Comparison of ENCODE assay signal across 8 mouse cellular contexts in the genomic region with DNA sequence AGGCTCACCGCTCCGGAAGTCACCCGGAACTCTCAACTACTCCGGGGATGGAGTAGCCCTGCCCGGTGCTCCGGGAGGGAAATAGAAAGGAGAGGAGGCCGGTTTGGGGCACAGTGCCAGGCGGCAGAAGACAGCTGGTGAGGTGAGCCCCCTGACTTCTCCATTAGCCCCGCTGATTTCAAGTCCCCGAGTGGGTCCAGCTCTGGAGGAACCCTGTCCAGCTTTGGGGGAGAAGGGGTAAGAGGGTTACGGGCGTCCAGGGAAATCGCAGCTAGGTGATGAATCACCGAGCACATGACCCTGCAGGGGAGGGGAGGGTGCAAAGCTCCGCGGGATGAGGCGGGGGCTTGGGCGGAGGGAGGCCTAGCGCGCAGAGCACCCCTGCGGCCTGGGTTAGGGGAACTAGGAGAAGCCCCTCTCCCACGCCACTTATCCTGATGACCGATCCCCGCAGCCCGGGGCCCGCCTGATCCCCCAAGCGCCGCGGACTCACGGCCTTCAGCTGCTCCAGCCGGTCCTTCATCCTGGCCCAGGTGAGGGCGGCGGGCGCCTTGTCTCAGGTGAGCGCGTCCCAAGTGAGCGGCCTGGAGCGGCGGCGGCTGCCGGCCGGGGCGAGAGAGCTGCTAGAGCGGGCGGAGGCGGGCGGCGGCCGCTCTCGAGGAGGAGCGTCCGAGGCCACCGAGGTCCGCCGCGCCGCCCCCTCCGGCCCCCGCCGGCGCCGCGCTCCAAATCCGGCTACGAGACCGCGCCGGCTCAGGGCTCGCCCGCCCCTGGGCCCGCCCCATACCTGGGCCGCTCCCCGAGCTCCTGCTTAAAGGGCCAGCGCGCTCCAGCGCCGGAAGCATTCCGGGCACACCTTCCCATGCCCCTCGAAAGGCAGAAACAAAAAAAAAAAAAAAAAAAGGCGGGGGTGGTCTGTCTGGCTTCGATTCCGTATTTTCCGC. TPM values are rescaled to one million over a fixed set of nuclear protein-coding genes. Genes with fewer than 3 reads are reported as not detected.
DNase-seq lines count a peak whose midpoint lies in the region; ATAC-seq and TF ChIP-seq lines count a peak whose summit lies in the region.

No protein-coding gene starts in this region.

- peaks cover 21% of the 10 kb centered on the region for H3K27me3 ChIP-seq in E14TG2a.4 (ENCODE audit: insufficient read depth, low read length)
- H3K27me3 ChIP-seq in forebrain, embryonic 14.5 days (replicated peaks; ENCODE audit: control insufficient read depth, insufficient read depth, low read length) = peaks cover 26% of the 10 kb centered on the region
- H3K27me3 ChIP-seq in liver, embryonic 16.5 days (ENCODE audit: control insufficient read depth, insufficient read depth, low read depth, low read length) = peaks cover 36% of the 10 kb centered on the region
- peaks cover 43% of the 10 kb centered on the region for H3K27me3 ChIP-seq in neural tube, embryonic 12.5 days (replicated peaks)

- intact Hi-C loops in heart, postnatal 10 days (cut with DNase I) = loop anchor here (2.0 kb wide), 2 partner anchors 16 to 192 kb away; no protein-coding TSS in a partner anchor

- no peak for TF ChIP-seq CTCF in E14TG2a.4 (conservative IDR thresholded peaks at IDR 0.05; ENCODE audit: low read length)

- H3K36me3 ChIP-seq in E14TG2a.4 (ENCODE audit: insufficient read depth, low read length) = peaks cover 10% of the 10 kb centered on the region
- H3K36me3 ChIP-seq in forebrain, embryonic 14.5 days (ENCODE audit: control insufficient read depth, insufficient read depth, low read length) = no peaks in the 10 kb centered on the region
- no peaks in the 10 kb centered on the region for H3K36me3 ChIP-seq in liver, embryonic 16.5 days (ENCODE audit: control insufficient read depth, insufficient read depth)
- H3K36me3 ChIP-seq in neural tube, embryonic 12.5 days = no peaks in the 10 kb centered on the region

- WGBS in forebrain, embryonic 14.5 days = under 1% methylated on average over 67 of the region's 83 CpGs
- under 1% methylated on average over 77 of the region's 83 CpGs for WGBS in liver, embryonic 16.5 days (ENCODE audit: insufficient replicate concordance)
- under 1% methylated on average over 82 of the region's 83 CpGs for WGBS in neural tube, embryonic 12.5 days

- H3K9me3 ChIP-seq in E14TG2a.4 (ENCODE audit: low read length) = no peaks in the 10 kb centered on the region
- H3K9me3 ChIP-seq in forebrain, embryonic 14.5 days (replicated peaks; ENCODE audit: control insufficient read depth, low read length) = no peaks in the 10 kb centered on the region
- H3K9me3 ChIP-seq in liver, embryonic 16.5 days (replicated peaks; ENCODE audit: control insufficient read depth, low read length) = no peaks in the 10 kb centered on the region
- no peaks in the 10 kb centered on the region for H3K9me3 ChIP-seq in neural tube, embryonic 12.5 days

- peak; percentile 73 for ATAC-seq in forebrain, embryonic 14.5 days
- ATAC-seq in liver, embryonic 16.5 days (ENCODE audit: low read depth) = peak; percentile 78
- ATAC-seq in neural tube, embryonic 12.5 days (ENCODE audit: low FRiP score, low read depth) = peak; percentile 73

- peak; percentile 16 for DNase-seq in forebrain, embryonic 14.5 days (ENCODE audit: low spot score)
- peak; percentile 54 to 55 for DNase-seq in heart, postnatal 10 days
- peak; percentile 82 to 90 for DNase-seq in kidney, postnatal 36 days
- DNase-seq in thymus, postnatal 25 days = peak; percentile 25

- H3K4me1 ChIP-seq in E14TG2a.4 (replicated peaks; ENCODE audit: low read depth, low read length) = peaks cover 87% of the 10 kb centered on the region
- H3K4me1 ChIP-seq in brown adipose tissue, adult 24 weeks (ENCODE audit: control insufficient read depth, insufficient read depth, insufficient read length, low read length) = 0 out of 2 replicates have a peak, but pooled peaks cover 2% of the 10 kb centered on the region
- 0 out of 2 replicates have a peak, but pooled peaks cover 8% of the 10 kb centered on the region for H3K4me1 ChIP-seq in forebrain, embryonic 14.5 days (ENCODE audit: control insufficient read depth, insufficient read depth, low read length)
- no peaks in the 10 kb centered on the region; the same call in none of the 2 replicates for H3K4me1 ChIP-seq in liver, embryonic 16.5 days (ENCODE audit: control insufficient read depth, low read depth, low read length)
- H3K4me1 ChIP-seq in neural tube, embryonic 12.5 days = peaks cover 11% of the 10 kb centered on the region

- H3K4me2 ChIP-seq in forebrain, embryonic 14.5 days (ENCODE audit: low read length) = peak overlapping the region; percentile 97
- peak overlapping the region; percentile 72 for H3K4me2 ChIP-seq in liver, embryonic 16.5 days (ENCODE audit: low read depth, low read length)
- peak overlapping the region; percentile 98 for H3K4me2 ChIP-seq in neural tube, embryonic 12.5 days (replicated peaks)

- peak overlapping the region; percentile 79 for H3K27ac ChIP-seq in brown adipose tissue, adult 24 weeks (replicated peaks; ENCODE audit: low read depth, low read length)
- no peak overlapping the region for H3K27ac ChIP-seq in forebrain, embryonic 14.5 days (ENCODE audit: low read depth, low read length)
- no peak overlapping the region for H3K27ac ChIP-seq in liver, embryonic 16.5 days (ENCODE audit: low read length)
- no peak overlapping the region for H3K27ac ChIP-seq in neural tube, embryonic 12.5 days

- peak overlapping the region; percentile 93 for H3K4me3 ChIP-seq in E14TG2a.4 (replicated peaks; ENCODE audit: low read length)
- H3K4me3 ChIP-seq in brown adipose tissue, adult 24 weeks (ENCODE audit: insufficient read depth, low read depth, low read length) = peak overlapping the region; percentile 83
- H3K4me3 ChIP-seq in forebrain, embryonic 14.5 days (ENCODE audit: low read depth, low read length) = peak overlapping the region; percentile 66
- peak overlapping the region; percentile 59 for H3K4me3 ChIP-seq in liver, embryonic 16.5 days (ENCODE audit: low read depth, low read length)
- H3K4me3 ChIP-seq in neural tube, embryonic 12.5 days = peak overlapping the region; percentile 59

- peak overlapping the region; percentile 68 for H3K9ac ChIP-seq in forebrain, embryonic 14.5 days (ENCODE audit: low read length)
- peak overlapping the region; percentile 44; the same call in 1 of the 2 replicates for H3K9ac ChIP-seq in liver, embryonic 16.5 days (ENCODE audit: low read depth, low read length)
- H3K9ac ChIP-seq in neural tube, embryonic 12.5 days = peak overlapping the region; percentile 64

RNA-seq across cellular contexts. Expression of a gene that starts 0.7 kb away (rescaled TPM):
- 1.2 and 2.1 TPM in 2 replicates for polyA plus RNA-seq in brown adipose tissue, adult 24 weeks (2012; ENCODE audit: insufficient read depth, insufficient read length, missing spikeins)
- polyA plus RNA-seq in forebrain, embryonic 14.5 days (2014; fragmentation: Nextera tagmentation; extraction: Ambion mirVana) = 11.8 and 14.5 TPM in 2 replicates
- 1 to 10 TPM; 5.9 to 8.4 TPM for total RNA-seq in heart, postnatal 10 days (2021)
- 1.8 and 2.3 TPM in 2 replicates for polyA plus RNA-seq in liver, embryonic 16.5 days (2015; fragmentation: Nextera tagmentation; extraction: Ambion mirVana)
- 4.7 and 4.9 TPM in 2 replicates for polyA plus RNA-seq in neural tube, embryonic 12.5 days (2016; fragmentation: Nextera tagmentation; extraction: Ambion mirVana)

RNA-seq across cellular contexts. Expression of a gene that starts 20.5 kb away (rescaled TPM):
- not detected in 2 replicates for polyA plus RNA-seq in brown adipose tissue, adult 24 weeks (2012; ENCODE audit: insufficient read depth, insufficient read length, missing spikeins)
- not detected in 2 replicates for polyA plus RNA-seq in forebrain, embryonic 14.5 days (2014; fragmentation: Nextera tagmentation; extraction: Ambion mirVana)
- total RNA-seq in heart, postnatal 10 days (2021) = not detected
- not detected in 2 replicates for polyA plus RNA-seq in liver, embryonic 16.5 days (2015; fragmentation: Nextera tagmentation; extraction: Ambion mirVana)
- not detected in 2 replicates for polyA plus RNA-seq in neural tube, embryonic 12.5 days (2016; fragmentation: Nextera tagmentation; extraction: Ambion mirVana)

RNA-seq across cellular contexts. Expression of a gene that starts 42.4 kb away (rescaled TPM):
- not detected in 2 replicates for polyA plus RNA-seq in brown adipose tissue, adult 24 weeks (2012; ENCODE audit: insufficient read depth, insufficient read length, missing spikeins)
- polyA plus RNA-seq in forebrain, embryonic 14.5 days (2014; fragmentation: Nextera tagmentation; extraction: Ambion mirVana) = not detected in 2 replicates
- not detected for total RNA-seq in heart, postnatal 10 days (2021)
- not detected in 2 replicates for polyA plus RNA-seq in liver, embryonic 16.5 days (2015; fragmentation: Nextera tagmentation; extraction: Ambion mirVana)
- polyA plus RNA-seq in neural tube, embryonic 12.5 days (2016; fragmentation: Nextera tagmentation; extraction: Ambion mirVana) = not detected in 2 replicates

RNA-seq across cellular contexts. Expression of a gene that starts 48.3 kb away (rescaled TPM):
- 113 and 132 TPM in 2 replicates for polyA plus RNA-seq in brown adipose tissue, adult 24 weeks (2012; ENCODE audit: insufficient read depth, insufficient read length, missing spikeins)
- polyA plus RNA-seq in forebrain, embryonic 14.5 days (2014; fragmentation: Nextera tagmentation; extraction: Ambion mirVana) = 48.6 and 52.0 TPM in 2 replicates
- total RNA-seq in heart, postnatal 10 days (2021) = 10 to 100 TPM; 90.2 to 93.8 TPM
- 27.5 and 31.1 TPM in 2 replicates for polyA plus RNA-seq in liver, embryonic 16.5 days (2015; fragmentation: Nextera tagmentation; extraction: Ambion mirVana)
- polyA plus RNA-seq in neural tube, embryonic 12.5 days (2016; fragmentation: Nextera tagmentation; extraction: Ambion mirVana) = 42.3 and 44.1 TPM in 2 replicates

RNA-seq across cellular contexts. Expression of a gene that starts 56.4 kb away (rescaled TPM):
- polyA plus RNA-seq in brown adipose tissue, adult 24 weeks (2012; ENCODE audit: insufficient read depth, insufficient read length, missing spikeins) = not detected in 2 replicates
- polyA plus RNA-seq in forebrain, embryonic 14.5 days (2014; fragmentation: Nextera tagmentation; extraction: Ambion mirVana) = not detected in 2 replicates
- total RNA-seq in heart, postnatal 10 days (2021) = not detected
- polyA plus RNA-seq in liver, embryonic 16.5 days (2015; fragmentation: Nextera tagmentation; extraction: Ambion mirVana) = not detected in 2 replicates
- polyA plus RNA-seq in neural tube, embryonic 12.5 days (2016; fragmentation: Nextera tagmentation; extraction: Ambion mirVana) = not detected in 2 replicates

Comparison
In these comparisons a context has a peak if more than half of its experiments do, and no peak if none do; other contexts are left out.
1. DNase-seq: peak in every context shown above with its lines; median percentile 86 in kidney, postnatal 36 days; 54 in heart, postnatal 10 days; 25 in thymus, postnatal 25 days; 16 in forebrain, embryonic 14.5 days.